Mouse (Mus musculus): ENCODE measurements at regions not wholly inside any gene's neighbourhood (a gene's known extent, or its start where the extent isn't known, plus 50 kb on each side); places are given as distances from the start of the nearest gene placed in this dataset. TPM values are rescaled to one million over a fixed set of nuclear protein-coding genes. Genes with fewer than 3 reads are reported as not detected.

GRCm38 (mm10) chr12:109397175-109398058 is 55.2 kb upstream of the Dlk1 start:
- 0 out of 2 replicates have a peak, but pooled peaks cover 4% of the 10 kb centered on the region for H3K27me3 ChIP-seq
- 45% methylated on average over 12 of the region's 12 CpGs for WGBS

GRCm38 (mm10) chr12:109398473-109398872 is 54.1 kb upstream of the Dlk1 start:
- no peak overlapping the region for H3K4me3 ChIP-seq
- no peak for ATAC-seq (ENCODE audit: low FRiP score)
- H3K9ac ChIP-seq, result 0 out of 2 replicates have a peak overlapping the region, but pooled peaks have one; percentile 29

More at GRCm38 (mm10) chr12:109397175-109398058, 55.2 kb upstream of the Dlk1 start:
- no peaks in the 10 kb centered on the region for H3K9me3 ChIP-seq
- H3K27ac ChIP-seq, result 0 out of 2 replicates have a peak overlapping the region, but pooled peaks have one; percentile 6
- no peak overlapping the region for H3K4me2 ChIP-seq
- ATAC-seq (ENCODE audit: low FRiP score), result no peak
- no peak overlapping the region for H3K4me3 ChIP-seq
- H3K9ac ChIP-seq, result no peak overlapping the region
- no peaks in the 10 kb centered on the region for H3K36me3 ChIP-seq
- peaks cover 70% of the 10 kb centered on the region for H3K4me1 ChIP-seq (replicated peaks)

GRCm38 (mm10) chr12:109398951-109399350 is 53.7 kb upstream of the Dlk1 start:
- peaks cover 65% of the 10 kb centered on the region for H3K4me1 ChIP-seq (replicated peaks)
- H3K4me2 ChIP-seq, result peak overlapping the region; percentile 35; the same call in 1 of the 2 replicates
- H3K36me3 ChIP-seq, result no peaks in the 10 kb centered on the region
- H3K4me3 ChIP-seq, result no peak overlapping the region
- 0 out of 2 replicates have a peak overlapping the region, but pooled peaks have one; percentile 29 for H3K9ac ChIP-seq
- H3K27ac ChIP-seq, result 0 out of 2 replicates have a peak overlapping the region, but pooled peaks have one; percentile 35
- no peaks in the 10 kb centered on the region for H3K27me3 ChIP-seq
- WGBS, result 21% methylated on average over 6 of the region's 6 CpGs
- no peaks in the 10 kb centered on the region for H3K9me3 ChIP-seq
- ATAC-seq (ENCODE audit: low FRiP score), result no peak

More at GRCm38 (mm10) chr12:109398473-109398872, 54.1 kb upstream of the Dlk1 start:
- Histone ChIP-seq H3K27ac (no peak overlapping the region), H3K9me3 (no peaks in the 10 kb centered on the region), H3K27me3 (no peaks in the 10 kb centered on the region), H3K4me2 (no peak overlapping the region), H3K4me1 (replicated peaks) (peaks cover 70% of the 10 kb centered on the region), H3K36me3 (no peaks in the 10 kb centered on the region)
- WGBS, result 87% methylated on average over 7 of the region's 7 CpGs

- H3K36me3 ChIP-seq, result no peaks in the 10 kb centered on the region
- no peak overlapping the region for H3K9ac ChIP-seq
- peak overlapping the region; percentile 35 for H3K4me2 ChIP-seq
- no peak overlapping the region for H3K27ac ChIP-seq
- H3K9me3 ChIP-seq, result no peaks in the 10 kb centered on the region
- H3K4me1 ChIP-seq (replicated peaks), result peaks cover 59% of the 10 kb centered on the region
- 19% methylated on average over 22 of the region's 22 CpGs for WGBS
- no peak for ATAC-seq (ENCODE audit: low FRiP score)
- no peak overlapping the region for H3K4me3 ChIP-seq
- H3K27me3 ChIP-seq, result no peaks in the 10 kb centered on the region
These were observed 53.0 kb upstream of the Dlk1 start for GRCm38 (mm10) chr12:109399591-109399990.

- Histone ChIP-seq H3K4me3 (no peak overlapping the region), H3K9ac (no peak overlapping the region), H3K27me3 (no peaks in the 10 kb centered on the region), H3K4me1 (replicated peaks) (peaks cover 54% of the 10 kb centered on the region), H3K27ac (no peak overlapping the region), H3K36me3 (no peaks in the 10 kb centered on the region), H3K9me3 (no peaks in the 10 kb centered on the region), H3K4me2 (peak overlapping the region; percentile 35; the same call in 1 of the 2 replicates)
- WGBS, result 80% methylated on average over 7 of the region's 7 CpGs
- no peak for ATAC-seq (ENCODE audit: low FRiP score)
These were observed 52.6 kb upstream of the Dlk1 start for GRCm38 (mm10) chr12:109400041-109400440.

GRCm38 (mm10) chr12:109400936-109401586 is 51.6 kb upstream of the Dlk1 start:
- no peak overlapping the region for H3K4me2 ChIP-seq
- no peak overlapping the region for H3K9ac ChIP-seq
- H3K4me1 ChIP-seq (replicated peaks), result peaks cover 54% of the 10 kb centered on the region
- no peaks in the 10 kb centered on the region for H3K36me3 ChIP-seq
- H3K4me3 ChIP-seq, result no peak overlapping the region
- H3K27ac ChIP-seq, result no peak overlapping the region
- no peaks in the 10 kb centered on the region for H3K27me3 ChIP-seq
- no peak for ATAC-seq (ENCODE audit: low FRiP score)
- H3K9me3 ChIP-seq, result no peaks in the 10 kb centered on the region
- 55% methylated on average over 15 of the region's 15 CpGs for WGBS

GRCm38 (mm10) chr12:109401696-109402095 is 50.9 kb upstream of the Dlk1 start:
- Histone ChIP-seq H3K4me3 (no peak overlapping the region), H3K36me3 (no peaks in the 10 kb centered on the region), H3K9ac (no peak overlapping the region), H3K27ac (peak overlapping the region; percentile 10; the same call in 1 of the 2 replicates), H3K9me3 (no peaks in the 10 kb centered on the region), H3K4me2 (no peak overlapping the region), H3K4me1 (replicated peaks) (peaks cover 49% of the 10 kb centered on the region), H3K27me3 (no peaks in the 10 kb centered on the region)
- 68% methylated on average over 6 of the region's 6 CpGs for WGBS
- no peak for ATAC-seq (ENCODE audit: low FRiP score)

- Histone ChIP-seq H3K36me3 (no peaks in the 10 kb centered on the region), H3K4me1 (replicated peaks) (peaks cover 48% of the 10 kb centered on the region), H3K9me3 (no peaks in the 10 kb centered on the region), H3K4me3 (no peak overlapping the region), H3K9ac (no peak overlapping the region; the same call in 1 of the 2 replicates), H3K27me3 (no peaks in the 10 kb centered on the region), H3K4me2 (no peak overlapping the region), H3K27ac (peak overlapping the region; percentile 62; the same call in 1 of the 2 replicates)
- 22% methylated on average over 9 of the region's 9 CpGs for WGBS
- no peak for ATAC-seq (ENCODE audit: low FRiP score)
These were observed 50.4 kb upstream of the Dlk1 start for GRCm38 (mm10) chr12:109402226-109402625.

Small RNA genes in the stretch of these regions (microRNA-seq; reads per million reads assigned to microRNA genes)
- gene Gm22234 (not detected), gene Gm25297 (not detected)
